Mouse (Mus musculus): Measurements from ENCODE around the gene Guca2a. TPM values are rescaled to one million over a fixed set of nuclear protein-coding genes. Genes with fewer than 3 reads are reported as not detected.

Guca2a gene
- total and polyA plus RNA-seq, 2 experiments, result 1.2 TPM; not detected in 1

- no peak overlapping the region for H3K27ac ChIP-seq (replicated peaks; ENCODE audit: insufficient read depth, low read depth, low read length)
- WGBS, result 87% methylated on average over 10 of the region's 10 CpGs
- DNase-seq (ENCODE audit: extremely low read depth, low read depth, low spot score), result no peak
Measured at GRCm38 (mm10) chr4:119669356-119670209, 32.1 kb downstream of the Guca2a start.

GRCm38 (mm10) chr4:119670210-119670555 is 32.7 kb downstream of the Guca2a start:
- H3K27ac ChIP-seq (replicated peaks; ENCODE audit: insufficient read depth, low read depth, low read length), result no peak overlapping the region
- TF ChIP-seq CTCF (IDR thresholded peaks at IDR 0.05; ENCODE audit: low read depth, low read length) (no peak), POLR2A (IDR thresholded peaks at IDR 0.05; ENCODE audit: extremely low read depth, insufficient read depth, low read length) (no peak)
- 67% methylated on average over 7 of the region's 7 CpGs for WGBS

More at GRCm38 (mm10) chr4:119669356-119670209, 32.1 kb downstream of the Guca2a start:
- Histone ChIP-seq H3K9ac (ENCODE audit: low read depth, low read length) (no peak overlapping the region), H3K4me1 (ENCODE audit: control insufficient read depth, insufficient read depth, low read length) (no peaks in the 10 kb centered on the region), H3K36me3 (ENCODE audit: control insufficient read depth, insufficient read depth, low read length) (no peaks in the 10 kb centered on the region), H3K27me3 (ENCODE audit: control insufficient read depth, insufficient read depth, low read length) (no peaks in the 10 kb centered on the region), H3K79me2 (ENCODE audit: control insufficient read depth, insufficient read depth, low read length) (no peaks in the 10 kb centered on the region), H3K4me3 (ENCODE audit: insufficient read depth, low read depth, low read length) (no peak overlapping the region)
- TF ChIP-seq POLR2A (IDR thresholded peaks at IDR 0.05; ENCODE audit: extremely low read depth, insufficient read depth, low read length) (no peak), CTCF (IDR thresholded peaks at IDR 0.05; ENCODE audit: low read depth, low read length) (no peak)

GRCm38 (mm10) chr4:119670736-119671135 is 33.2 kb downstream of the Guca2a start:
- 93% methylated on average over 6 of the region's 6 CpGs for WGBS
- no peaks in the 10 kb centered on the region for H3K36me3 ChIP-seq (ENCODE audit: control insufficient read depth, insufficient read depth, low read length)
- TF ChIP-seq POLR2A (IDR thresholded peaks at IDR 0.05; ENCODE audit: extremely low read depth, insufficient read depth, low read length), result no peak

More at GRCm38 (mm10) chr4:119670210-119670555, 32.7 kb downstream of the Guca2a start:
- Histone ChIP-seq H3K4me1 (ENCODE audit: control insufficient read depth, insufficient read depth, low read length) (no peaks in the 10 kb centered on the region), H3K9ac (ENCODE audit: low read depth, low read length) (no peak overlapping the region), H3K4me3 (ENCODE audit: insufficient read depth, low read depth, low read length) (no peak overlapping the region), H3K79me2 (ENCODE audit: control insufficient read depth, insufficient read depth, low read length) (no peaks in the 10 kb centered on the region), H3K27me3 (ENCODE audit: control insufficient read depth, insufficient read depth, low read length) (no peaks in the 10 kb centered on the region), H3K36me3 (ENCODE audit: control insufficient read depth, insufficient read depth, low read length) (no peaks in the 10 kb centered on the region)
- no peak for DNase-seq (ENCODE audit: extremely low read depth, low read depth, low spot score)

GRCm38 (mm10) chr4:119671164-119671563 is 33.7 kb downstream of the Guca2a start:
- Histone ChIP-seq H3K79me2 (ENCODE audit: control insufficient read depth, insufficient read depth, low read length) (no peaks in the 10 kb centered on the region), H3K27me3 (ENCODE audit: control insufficient read depth, insufficient read depth, low read length) (no peaks in the 10 kb centered on the region), H3K27ac (replicated peaks; ENCODE audit: insufficient read depth, low read depth, low read length) (no peak overlapping the region), H3K9ac (ENCODE audit: low read depth, low read length) (no peak overlapping the region), H3K36me3 (ENCODE audit: control insufficient read depth, insufficient read depth, low read length) (no peaks in the 10 kb centered on the region), H3K4me1 (ENCODE audit: control insufficient read depth, insufficient read depth, low read length) (no peaks in the 10 kb centered on the region), H3K4me3 (ENCODE audit: insufficient read depth, low read depth, low read length) (no peak overlapping the region)
- WGBS, result 92% methylated on average over 9 of the region's 9 CpGs
- TF ChIP-seq POLR2A (IDR thresholded peaks at IDR 0.05; ENCODE audit: extremely low read depth, insufficient read depth, low read length), result no peak
- no peak for TF ChIP-seq CTCF (IDR thresholded peaks at IDR 0.05; ENCODE audit: low read depth, low read length)
- DNase-seq (ENCODE audit: extremely low read depth, low read depth, low spot score), result no peak

More at GRCm38 (mm10) chr4:119670736-119671135, 33.2 kb downstream of the Guca2a start:
- H3K79me2 ChIP-seq (ENCODE audit: control insufficient read depth, insufficient read depth, low read length), result no peaks in the 10 kb centered on the region
- no peaks in the 10 kb centered on the region for H3K27me3 ChIP-seq (ENCODE audit: control insufficient read depth, insufficient read depth, low read length)
- no peak overlapping the region for H3K27ac ChIP-seq (replicated peaks; ENCODE audit: insufficient read depth, low read depth, low read length)
- no peak for DNase-seq (ENCODE audit: extremely low read depth, low read depth, low spot score)
- no peaks in the 10 kb centered on the region for H3K4me1 ChIP-seq (ENCODE audit: control insufficient read depth, insufficient read depth, low read length)
- H3K4me3 ChIP-seq (ENCODE audit: insufficient read depth, low read depth, low read length), result no peak overlapping the region
- no peak overlapping the region for H3K9ac ChIP-seq (ENCODE audit: low read depth, low read length)

GRCm38 (mm10) chr4:119672685-119673084 is 35.2 kb downstream of the Guca2a start:
- no peaks in the 10 kb centered on the region for H3K36me3 ChIP-seq (ENCODE audit: control insufficient read depth, insufficient read depth, low read length)
- H3K79me2 ChIP-seq (ENCODE audit: control insufficient read depth, insufficient read depth, low read length), result no peaks in the 10 kb centered on the region
- no peaks in the 10 kb centered on the region for H3K4me1 ChIP-seq (ENCODE audit: control insufficient read depth, insufficient read depth, low read length)
- 42% methylated on average over 5 of the region's 5 CpGs for WGBS
- no peaks in the 10 kb centered on the region for H3K27me3 ChIP-seq (ENCODE audit: control insufficient read depth, insufficient read depth, low read length)
- no peak overlapping the region for H3K9ac ChIP-seq (ENCODE audit: low read depth, low read length)
- no peak overlapping the region for H3K4me3 ChIP-seq (ENCODE audit: insufficient read depth, low read depth, low read length)
- no peak overlapping the region for H3K27ac ChIP-seq (replicated peaks; ENCODE audit: insufficient read depth, low read depth, low read length)
- TF ChIP-seq CTCF (IDR thresholded peaks at IDR 0.05; ENCODE audit: low read depth, low read length), result no peak
- no peak for TF ChIP-seq POLR2A (IDR thresholded peaks at IDR 0.05; ENCODE audit: extremely low read depth, insufficient read depth, low read length)
- no peak for DNase-seq (ENCODE audit: extremely low read depth, low read depth, low spot score)

- TF ChIP-seq CTCF (IDR thresholded peaks at IDR 0.05; ENCODE audit: low read depth, low read length), result no peak
- no peak for TF ChIP-seq POLR2A (IDR thresholded peaks at IDR 0.05; ENCODE audit: extremely low read depth, insufficient read depth, low read length)
- Histone ChIP-seq H3K4me1 (ENCODE audit: control insufficient read depth, insufficient read depth, low read length) (no peaks in the 10 kb centered on the region), H3K27me3 (ENCODE audit: control insufficient read depth, insufficient read depth, low read length) (no peaks in the 10 kb centered on the region), H3K4me3 (ENCODE audit: insufficient read depth, low read depth, low read length) (no peak overlapping the region), H3K9ac (ENCODE audit: low read depth, low read length) (no peak overlapping the region), H3K27ac (replicated peaks; ENCODE audit: insufficient read depth, low read depth, low read length) (no peak overlapping the region), H3K36me3 (ENCODE audit: control insufficient read depth, insufficient read depth, low read length) (no peaks in the 10 kb centered on the region), H3K79me2 (ENCODE audit: control insufficient read depth, insufficient read depth, low read length) (no peaks in the 10 kb centered on the region)
- no peak for DNase-seq (ENCODE audit: extremely low read depth, low read depth, low spot score)
- 57% methylated on average over 5 of the region's 5 CpGs for WGBS
Measured at GRCm38 (mm10) chr4:119682596-119682995, 45.1 kb downstream of the Guca2a start.
